Mouse (Mus musculus) gastrocnemius, postnatal 14 days (tissue): Measurements from ENCODE around the gene Kcnj14. TPM values are rescaled to one million over a fixed set of nuclear protein-coding genes. Genes with fewer than 3 reads are reported as not detected.

Experiments used
- DNase-seq: peaks from one replicate; pipeline ENCODE4 v3.0.0; 2021; ENCODE audit warnings: mixed read lengths
- intact Hi-C: fragments of 180-260 bp; cut with DNase I; formaldehyde crosslinking; loops from one replicate; pipeline ENCODE4 v1.15.1; 2025; ENCODE audit warnings: low total_unique reads
- total RNA-seq, 2 experiments: library from RNA; stranded (reverse); gene quantifications; 2 replicates each; pipeline ENCODE4 v1.2.3; 2021

The Kcnj14 gene
- total RNA-seq, 2 experiments from 2014 or later, result 0.16 to 0.18 TPM

DNA sequence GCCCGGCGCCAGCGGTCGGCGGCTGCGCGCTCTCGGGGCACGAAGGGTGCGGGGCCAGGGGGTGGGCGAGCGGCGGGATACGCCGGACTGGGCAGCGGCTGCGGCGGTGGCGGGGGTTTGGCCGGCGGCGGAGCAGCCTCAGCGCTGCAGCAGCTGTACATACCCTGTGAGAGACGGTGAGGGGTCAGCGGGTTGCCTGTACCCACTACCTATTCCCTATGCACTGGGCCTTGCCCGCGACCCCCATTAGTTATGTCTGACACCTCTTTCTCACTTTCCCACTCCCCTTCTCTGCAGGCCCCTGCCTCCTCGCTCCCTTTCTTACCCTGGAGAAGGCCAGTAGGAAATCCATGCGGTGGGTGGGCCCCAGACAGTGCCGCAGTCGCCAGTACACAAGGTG lies 9.3 kb upstream of the Kcnj14 start:
- no peak for DNase-seq
- intact Hi-C loops, result no loop called here

DNA sequence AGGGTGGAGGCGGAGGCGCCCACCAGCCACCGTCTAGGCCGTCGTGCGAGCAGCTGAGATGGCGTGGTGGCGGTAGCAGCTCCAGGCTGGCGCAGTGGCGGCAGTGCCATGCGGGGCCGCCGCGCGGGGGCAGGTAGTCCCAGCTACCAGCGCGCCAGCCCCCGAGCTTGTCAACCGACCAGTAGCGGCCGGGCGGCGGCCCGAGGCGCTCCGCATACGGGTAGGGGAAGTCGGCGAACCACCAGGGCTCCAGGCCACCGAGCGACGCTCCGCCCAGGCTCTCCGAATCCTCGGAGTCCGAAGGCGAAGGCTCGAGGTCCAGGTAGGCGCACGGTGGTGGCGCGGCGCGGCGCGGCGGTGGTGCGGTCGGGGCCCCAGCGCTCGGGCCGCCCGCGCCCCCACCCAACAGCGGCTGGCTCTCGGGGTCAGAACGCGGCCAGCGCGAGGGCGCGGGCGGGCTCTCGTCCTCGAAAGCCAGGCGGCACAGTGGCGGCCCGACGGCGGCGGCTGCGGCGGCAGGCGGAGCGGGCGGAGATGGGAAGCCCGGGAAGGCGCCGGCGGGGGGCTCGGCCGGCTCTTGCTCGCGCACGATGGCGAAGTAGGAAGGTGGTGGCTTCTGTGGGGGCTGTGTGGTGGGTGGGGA lies 8.7 kb upstream of the Kcnj14 start:
- intact Hi-C loops, result no loop called here

DNA sequence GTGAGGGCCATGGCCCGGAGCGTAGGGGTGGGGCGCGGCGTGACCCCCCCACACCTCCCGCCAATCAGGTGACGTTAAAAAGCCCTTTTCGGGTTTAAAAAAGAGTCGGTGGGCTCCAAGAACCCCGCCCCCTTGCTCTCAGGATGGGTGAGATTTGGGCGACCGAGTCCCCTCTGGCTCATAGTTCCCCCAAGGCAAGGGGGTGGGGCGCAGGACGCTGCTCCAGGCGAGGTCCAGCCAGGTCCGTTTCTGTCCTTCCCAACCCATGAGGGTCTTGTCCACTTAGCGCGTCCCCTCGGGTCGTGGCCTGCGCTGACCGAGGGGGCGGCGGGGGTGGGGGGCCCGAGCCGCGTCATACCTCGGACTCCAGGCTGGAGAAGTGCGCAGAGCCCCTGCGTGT lies 7.8 kb upstream of the Kcnj14 start:
- no peak for DNase-seq
- intact Hi-C loops, result no loop called here

More for the DNA sequence above, 8.7 kb upstream of the Kcnj14 start:
- DNase-seq, result no peak

DNA sequence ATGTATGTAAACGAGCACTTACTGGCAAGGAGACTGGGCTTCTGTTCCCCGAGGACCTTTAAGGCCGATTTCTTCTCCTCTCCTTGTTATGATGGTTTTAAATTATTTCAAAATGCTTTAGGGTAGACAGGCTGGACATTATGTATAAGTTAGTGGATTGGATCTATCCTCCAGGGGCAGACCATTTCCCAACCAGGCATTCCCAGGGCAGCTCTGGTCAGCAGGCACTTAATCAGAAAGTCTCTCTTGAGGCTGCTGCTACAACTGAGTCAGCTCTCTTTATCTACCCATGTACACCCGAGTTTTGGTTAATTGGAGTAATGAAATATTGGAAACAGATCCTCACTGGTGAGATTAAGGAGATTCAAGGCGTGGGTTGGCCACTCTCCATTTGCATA lies 6.5 kb upstream of the Kcnj14 start:
- no peak for DNase-seq
- intact Hi-C loops, result no loop called here

DNA sequence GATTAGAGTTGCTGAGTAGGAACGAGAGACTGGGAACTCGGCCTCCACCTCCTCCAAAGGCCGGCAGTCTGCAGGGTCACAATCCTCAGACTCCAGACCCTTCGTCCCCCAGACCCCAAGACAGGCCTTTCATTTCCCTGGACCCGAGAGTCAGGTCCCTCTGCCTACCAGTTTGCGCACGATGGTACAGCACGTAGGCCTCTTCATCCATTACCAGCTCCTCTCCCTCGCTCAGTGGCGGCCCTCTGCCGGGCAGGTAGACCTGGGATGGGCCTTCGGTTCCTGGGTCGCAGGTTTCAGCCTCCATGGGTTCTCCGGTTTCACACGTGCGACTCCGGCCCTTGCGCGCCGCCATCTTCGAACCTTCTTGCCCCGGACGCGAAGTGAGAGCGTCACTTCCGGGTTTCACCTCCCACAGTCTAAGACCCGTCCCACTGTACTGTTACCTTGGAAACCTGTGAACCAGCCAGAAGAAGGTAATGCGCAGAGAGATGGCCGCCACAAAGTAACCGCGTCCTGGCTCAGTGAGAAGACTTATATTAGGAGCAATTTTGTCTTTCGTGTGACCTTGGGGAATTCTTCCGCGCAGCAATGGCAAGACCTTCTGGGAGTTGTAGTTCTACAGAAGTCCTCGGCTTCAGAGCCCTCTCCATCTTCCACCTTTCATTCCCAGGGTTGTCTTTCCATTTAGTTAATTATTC lies 6.0 kb upstream of the Kcnj14 start, which contains the start of gene Grwd1:
TSS of gene Grwd1 (minus strand) at position 518 of the 701 bp plus-strand sequence.
- peak; percentile 81 for DNase-seq
- intact Hi-C loops, result no loop called here

DNA sequence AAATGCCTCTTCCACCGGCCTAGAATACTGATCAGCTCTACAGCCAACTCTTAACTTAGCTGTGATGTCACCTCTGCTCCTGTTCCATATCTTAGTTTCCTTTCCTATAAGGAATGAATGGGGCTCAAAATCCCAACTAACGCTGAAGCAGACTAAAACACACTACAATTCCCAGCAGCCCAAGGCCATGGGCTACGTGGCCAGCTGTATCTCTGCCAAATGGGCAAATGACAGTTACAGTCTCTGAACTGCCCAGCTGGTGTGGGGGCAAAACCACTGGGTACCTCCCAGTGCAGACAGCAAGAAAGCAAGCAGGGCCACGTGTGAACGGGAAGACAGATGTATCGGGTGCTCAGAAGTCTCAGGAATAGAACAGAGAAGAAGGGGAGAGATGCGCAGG lies 2.0 kb upstream of the Kcnj14 start:
- intact Hi-C loops, result no loop called here
- no peak for DNase-seq

DNA sequence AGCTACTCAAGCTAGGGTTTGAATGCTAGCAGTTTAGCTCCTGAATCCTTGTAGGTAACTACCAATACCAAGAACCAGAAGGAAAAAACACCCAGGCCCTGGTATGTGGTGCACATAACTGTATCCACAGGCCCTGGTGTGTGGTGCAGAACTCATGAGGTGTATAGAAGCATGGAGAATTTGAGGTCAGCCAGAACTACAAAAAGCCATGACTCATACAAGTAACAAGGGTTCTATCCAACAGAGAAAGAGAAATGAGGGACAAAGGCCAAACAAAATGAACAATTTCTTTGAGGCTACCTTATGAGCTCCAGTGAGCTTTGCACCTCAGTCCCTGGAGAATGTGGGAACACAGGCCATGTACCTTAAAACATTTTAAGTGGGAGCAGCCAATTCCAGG lies 3.7 kb downstream of the Kcnj14 start:
- no peak for DNase-seq
- intact Hi-C loops, result no loop called here

DNA sequence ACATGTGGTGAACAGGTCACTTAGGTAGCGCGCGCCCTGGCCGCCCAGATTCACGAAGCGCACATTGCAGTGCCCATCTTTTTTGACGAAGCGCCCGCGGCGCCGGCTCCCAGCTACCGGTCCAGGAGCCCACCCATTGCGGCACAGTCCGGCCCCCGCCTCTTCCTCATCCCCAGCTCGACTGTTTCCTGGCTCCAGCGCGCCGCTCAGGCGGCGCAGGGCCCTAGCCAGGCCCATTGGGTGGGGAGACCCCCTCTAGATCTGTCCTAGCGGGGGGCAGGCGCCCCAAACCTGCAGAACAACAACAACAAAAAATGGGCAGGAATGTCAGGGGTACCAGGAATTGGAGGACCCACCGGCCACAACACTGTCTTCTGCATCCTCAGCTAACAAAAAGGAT lies 4.7 kb downstream of the Kcnj14 start:
- intact Hi-C loops, result no loop called here
- no peak for DNase-seq

DNA sequence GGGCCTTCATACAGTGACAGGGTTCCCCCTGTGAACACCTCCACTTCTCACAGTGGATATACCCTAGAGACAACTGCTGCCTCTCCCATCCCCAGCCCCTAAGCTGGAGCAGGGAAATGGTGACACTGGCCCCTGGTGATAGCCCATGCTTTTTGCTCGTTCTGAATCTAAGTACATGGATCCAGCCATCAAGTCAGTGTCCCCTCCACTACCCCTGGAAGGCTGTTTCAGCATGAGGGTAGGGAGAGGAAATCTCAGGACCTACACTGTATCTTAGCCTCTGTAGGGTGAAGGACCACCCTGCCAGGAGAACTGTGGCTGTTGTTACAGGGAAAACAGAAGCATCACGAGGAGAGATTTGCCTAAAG lies 8.6 kb downstream of the Kcnj14 start:
- DNase-seq, result no peak
- intact Hi-C loops, result no loop called here

DNA sequence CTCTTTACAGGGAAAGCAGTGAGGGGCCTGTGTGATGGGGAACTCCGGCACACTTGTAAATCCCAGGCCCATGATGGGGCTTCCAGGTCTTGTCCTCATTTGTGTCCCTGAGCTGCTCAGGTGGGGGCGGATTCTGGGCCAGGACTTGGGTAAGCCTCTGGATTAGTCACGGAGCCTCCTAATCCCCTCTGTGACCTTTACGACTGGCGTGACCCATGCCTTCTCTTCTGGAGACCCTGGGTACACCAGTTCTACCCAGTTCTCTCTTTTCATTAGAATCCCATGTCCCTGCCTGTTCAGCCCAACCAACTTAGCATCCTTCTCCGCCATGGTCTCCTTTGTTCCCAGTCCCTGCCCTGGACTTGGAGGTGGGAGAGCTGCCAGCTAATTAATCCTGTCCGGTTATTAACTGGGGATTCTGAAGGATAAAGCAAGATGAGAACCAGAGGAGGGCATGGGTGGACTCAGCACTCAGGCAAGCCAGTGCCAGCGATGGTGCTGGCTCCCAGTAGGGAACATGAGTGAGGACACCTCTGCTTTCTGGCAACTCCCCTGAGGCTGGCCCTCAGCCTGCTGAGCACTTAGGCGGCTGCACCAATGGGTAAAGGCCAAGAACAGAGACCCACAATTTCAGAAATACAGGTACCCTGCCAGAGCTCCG lies 9.1 kb downstream of the Kcnj14 start:
- intact Hi-C loops, result no loop called here
- no peak for DNase-seq

DNA sequence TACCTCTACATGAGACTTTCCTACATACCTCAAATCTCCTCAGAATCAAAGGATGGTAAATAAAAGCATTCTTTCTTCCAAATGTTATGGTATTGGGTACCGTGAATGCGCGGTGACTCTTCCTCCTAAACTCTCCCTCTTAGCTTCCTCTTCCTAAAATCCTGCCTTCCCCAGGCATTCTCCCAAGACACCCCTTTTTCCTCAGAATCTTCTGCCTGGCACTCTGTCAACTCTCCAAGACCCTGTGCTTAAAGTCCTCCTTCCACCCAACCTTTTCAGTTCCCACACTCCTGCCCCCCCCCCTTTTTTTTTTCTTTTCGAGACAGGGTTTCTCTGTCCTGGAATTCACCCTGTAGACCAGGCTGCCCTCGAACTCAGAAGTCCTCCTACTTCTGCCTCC lies 9.7 kb downstream of the Kcnj14 start:
- intact Hi-C loops, result no loop called here
- no peak for DNase-seq

DNA sequence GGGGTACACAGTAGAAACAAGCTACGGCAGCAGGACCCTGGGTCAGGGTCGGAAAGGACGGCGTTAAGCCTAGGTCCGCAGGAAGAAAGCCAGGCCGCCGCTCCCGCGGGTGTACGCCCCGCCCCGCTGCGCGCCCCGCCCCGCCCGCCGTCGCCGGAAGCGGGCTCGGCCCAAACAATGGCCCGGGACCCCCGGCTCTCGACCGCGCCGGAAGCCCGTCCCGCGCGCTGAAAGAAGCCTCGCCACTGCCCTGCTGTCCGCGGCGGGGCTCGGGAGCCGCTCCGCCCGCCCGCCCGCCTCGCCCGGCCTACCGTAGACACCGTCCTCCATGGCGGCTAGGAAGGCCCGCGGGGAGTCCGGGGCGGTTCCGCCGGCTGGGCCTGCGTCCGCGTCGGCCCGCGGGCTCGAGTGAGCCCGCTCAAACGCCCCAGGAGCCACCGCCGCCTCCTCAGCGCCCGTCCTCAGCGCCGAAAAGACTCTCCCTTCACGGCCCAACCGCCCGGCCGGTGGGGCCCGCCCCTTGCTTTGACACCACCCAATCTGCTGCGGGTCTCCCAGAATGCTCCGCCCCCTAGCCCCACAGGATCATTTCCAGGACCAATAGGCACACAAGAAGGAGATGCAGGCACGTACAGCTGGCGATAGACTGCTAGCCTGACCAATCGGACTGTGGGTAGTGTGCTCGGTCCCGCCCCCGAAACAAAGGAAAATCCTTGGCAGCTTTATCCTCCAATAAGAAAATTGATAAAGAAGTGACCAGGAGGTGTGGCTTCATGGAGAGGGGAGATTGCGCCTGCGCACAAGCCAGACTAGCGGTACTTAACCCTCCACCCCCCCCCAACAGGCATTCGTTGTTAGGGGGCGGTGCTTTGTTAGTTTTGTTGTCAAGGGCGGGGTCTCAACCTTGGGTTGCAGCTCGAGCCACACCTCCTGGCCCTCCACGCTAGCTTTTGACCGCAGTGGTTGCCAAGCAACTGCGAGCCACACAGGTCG lies 10.5 kb downstream of the Kcnj14 start, which contains the start of gene Cyth2:
TSS of gene Cyth2 (minus strand) at position 795 of the 993 bp plus-strand sequence.
- DNase-seq, result peak; percentile 98
- intact Hi-C loops, result no loop called here

DNA sequence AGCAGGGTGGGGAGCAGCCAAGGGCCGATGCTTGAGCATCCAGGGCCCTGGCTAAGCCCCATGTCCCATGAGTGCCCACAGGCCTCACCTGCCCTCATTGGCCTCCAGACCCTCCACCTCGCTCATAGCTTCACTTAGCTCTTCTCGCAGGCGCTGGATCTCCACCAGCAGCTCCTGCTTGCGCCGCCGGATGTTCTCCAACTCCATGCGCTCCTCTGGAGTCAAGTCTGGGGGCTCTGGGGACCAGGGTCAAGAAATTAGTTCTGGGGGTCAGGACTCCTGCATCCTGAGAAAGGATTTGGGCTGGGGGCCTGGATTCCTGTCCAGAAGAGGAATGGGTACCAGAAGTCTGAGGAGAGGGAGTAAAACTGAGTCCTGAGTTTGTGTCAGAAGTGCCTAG lies 11.7 kb downstream of the Kcnj14 start:
- no peak for DNase-seq
- intact Hi-C loops, result no loop called here

DNA sequence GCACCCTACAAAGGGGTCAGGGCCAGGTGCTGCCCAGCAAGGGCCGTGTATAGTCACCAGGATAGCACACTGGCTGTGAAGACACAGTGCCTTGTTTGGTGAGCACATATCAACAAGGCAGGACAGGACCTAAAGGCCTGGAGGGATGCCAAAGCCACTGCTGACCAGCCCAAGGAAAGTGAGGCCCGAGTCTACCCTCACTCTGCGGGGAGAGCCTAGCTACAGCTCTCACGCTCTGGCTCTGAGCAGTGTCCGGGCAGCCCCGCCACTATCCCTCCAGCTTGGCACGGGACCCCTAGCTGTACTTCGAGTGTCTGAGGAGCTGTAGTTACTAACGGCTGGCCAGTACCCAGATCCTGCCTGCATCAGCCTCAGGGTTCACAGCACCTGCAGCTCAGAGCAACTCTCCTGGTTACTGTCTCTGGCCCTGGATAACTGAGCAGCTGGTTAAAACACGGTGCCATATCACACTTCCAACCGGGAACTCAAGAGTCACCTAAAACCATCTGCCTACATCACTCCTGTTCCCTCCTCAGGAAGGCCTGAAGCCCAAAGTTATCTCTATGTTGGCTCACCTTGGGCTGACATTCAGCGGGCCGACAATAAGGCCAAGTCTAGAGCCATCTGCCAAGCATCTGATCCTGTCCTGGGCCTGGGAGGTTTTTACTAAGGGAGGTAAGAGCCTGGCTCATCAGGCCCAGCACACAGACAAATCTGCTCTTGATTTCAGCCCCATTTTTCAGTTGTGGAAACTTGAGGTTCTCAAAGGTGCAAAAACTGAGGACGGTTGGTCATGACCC lies 15.1 kb downstream of the Kcnj14 start:
- DNase-seq, result no peak
- intact Hi-C loops, result no loop called here

DNA sequence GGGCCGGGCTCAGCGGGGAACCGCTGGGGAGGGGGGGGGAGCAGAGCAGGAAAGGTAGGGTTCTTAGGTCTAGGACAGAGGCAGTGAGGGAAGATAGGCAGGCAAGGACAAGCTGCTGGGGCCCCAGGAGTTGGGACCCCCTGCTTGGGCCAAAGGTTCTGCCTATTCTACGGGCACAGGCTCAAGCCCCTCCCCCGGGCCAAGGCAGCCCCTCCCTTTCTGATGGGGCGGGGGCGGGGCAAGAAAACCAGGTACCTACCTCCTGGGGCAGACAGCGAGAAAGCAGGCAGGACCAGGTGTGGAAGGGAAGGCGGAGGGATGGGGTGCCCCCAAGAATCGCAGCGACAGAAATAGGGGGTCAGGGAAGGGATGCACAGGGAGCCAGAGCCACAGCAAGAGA lies 16.1 kb downstream of the Kcnj14 start:
- intact Hi-C loops, result no loop called here
- DNase-seq, result no peak

DNA sequence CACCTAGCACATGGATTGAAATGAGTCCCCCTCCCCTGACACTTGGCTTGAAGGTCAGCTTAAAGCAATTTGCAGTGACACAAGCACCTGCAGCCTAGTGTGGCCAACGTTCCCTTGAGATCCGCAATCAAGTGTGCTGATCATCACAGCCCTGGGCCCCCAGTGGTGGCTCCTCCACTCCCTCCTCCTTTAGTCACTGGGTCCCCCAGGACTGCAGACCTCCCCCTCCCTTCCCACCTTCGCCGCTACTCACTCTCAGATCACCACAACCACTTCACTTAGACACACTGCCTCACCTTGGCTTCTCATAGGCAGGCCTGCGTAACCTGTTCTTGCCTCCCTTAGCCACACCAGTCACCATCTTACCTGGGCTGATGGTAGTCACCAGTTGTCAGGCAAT lies 18.6 kb downstream of the Kcnj14 start:
- intact Hi-C loops, result no loop called here
- no peak for DNase-seq

DNA sequence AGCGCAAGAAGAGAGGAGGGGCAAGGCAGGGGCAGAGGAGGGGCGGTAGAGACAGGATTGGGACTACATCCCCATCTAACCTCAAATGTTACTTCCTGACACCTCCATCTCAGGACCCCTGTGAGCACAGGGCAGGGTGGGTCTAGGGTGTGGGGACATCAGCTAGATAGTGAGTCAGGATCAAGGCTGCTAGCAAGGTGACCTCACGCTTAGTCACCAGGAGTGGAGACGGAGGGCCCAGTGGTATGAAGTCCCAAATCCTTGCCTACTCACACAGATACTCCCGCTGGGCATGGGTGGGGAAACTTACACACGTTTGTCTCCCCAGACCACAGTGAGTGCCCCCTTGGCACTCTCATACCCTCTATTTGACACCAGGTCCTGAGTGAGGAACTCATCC lies 22.0 kb downstream of the Kcnj14 start:
- intact Hi-C loops, result no loop called here
- DNase-seq, result no peak

DNA sequence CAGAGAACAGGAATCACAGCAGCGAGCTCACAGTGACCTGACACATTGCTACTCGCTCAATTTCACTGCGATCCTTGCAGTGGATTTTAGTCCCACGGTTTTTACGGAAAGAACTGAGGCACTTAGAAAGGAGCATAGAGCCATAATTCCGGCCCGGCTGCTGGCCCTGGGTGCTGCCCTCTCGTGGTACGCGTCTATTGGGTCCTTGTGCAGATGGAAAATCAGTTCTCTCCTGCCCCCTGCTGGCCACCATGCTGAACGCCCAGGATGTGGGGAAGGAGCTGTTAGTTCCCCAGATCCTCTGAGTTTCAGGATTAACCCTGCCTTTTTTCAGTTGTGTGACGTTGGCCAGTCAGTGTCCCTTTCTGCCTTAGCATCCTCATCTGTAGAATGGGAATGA lies 23.2 kb downstream of the Kcnj14 start:
- intact Hi-C loops, result loop anchor here (2.0 kb wide), 1 partner anchor 63 kb away; no protein-coding TSS in a partner anchor
- peak; percentile 91 for DNase-seq
